Mouse (Mus musculus) mature B cell (primary cell): ENCODE results near the gene Map7d1.

Source experiments
- in situ Hi-C: fragments of 300-500 bp; cut with MboI; formaldehyde crosslinking; loops from 2 replicates; pipeline ENCODE4 v1.14.3; 2019

Gene Map7d1

DNA sequence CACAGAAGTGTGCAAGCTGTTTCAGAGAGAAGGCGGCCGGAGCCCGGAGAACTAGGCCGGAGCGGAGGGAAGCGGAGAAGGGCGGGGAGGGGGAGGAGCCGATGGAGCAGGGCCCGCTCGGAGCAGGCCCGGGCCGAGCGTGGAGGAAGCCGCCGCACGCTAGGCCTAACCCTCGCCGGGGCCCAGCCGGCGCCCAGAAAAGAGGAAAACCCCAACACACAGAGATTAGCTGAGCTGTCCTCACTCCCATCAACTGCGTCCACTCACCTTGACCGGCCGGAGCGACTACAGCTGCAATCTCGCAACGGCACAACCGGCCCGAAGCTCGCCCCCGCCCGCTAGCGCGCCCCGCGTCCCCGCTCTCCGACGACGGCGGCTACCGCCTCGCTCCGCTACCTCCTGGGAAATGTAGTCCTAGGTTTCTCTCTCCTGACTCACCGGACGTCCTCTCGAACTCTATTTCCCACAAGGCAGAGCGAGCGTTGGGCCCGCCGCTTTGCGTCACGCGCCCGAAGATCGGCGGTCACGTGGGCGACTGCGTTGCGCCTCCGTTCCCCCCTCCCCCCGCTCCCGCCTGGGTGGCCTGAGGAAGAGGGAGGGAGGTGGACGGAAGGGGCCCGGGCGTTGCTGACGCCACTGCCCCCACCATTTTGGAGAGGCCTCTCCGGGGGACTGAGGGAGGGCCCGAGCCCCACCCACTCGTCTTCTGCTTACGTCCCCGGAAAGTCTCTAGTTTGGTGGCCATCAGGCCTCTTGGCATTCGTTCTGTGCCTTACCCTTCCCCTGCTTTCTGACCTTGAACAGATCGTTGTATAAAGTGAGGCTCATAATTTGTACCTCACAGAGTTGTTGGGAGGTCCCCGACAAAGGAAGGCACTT is 53.6 kb downstream of the Map7d1 start, which contains the start of gene Thrap3:
Gene Thrap3 (minus strand): TSS at position 458 of the 879 bp plus-strand sequence.
- in situ Hi-C loops = no loop called here

GRCm38 (mm10) chr4:126201514-126202302 is 54.4 kb downstream of the Map7d1 start:
- in situ Hi-C loops = no loop called here

GRCm38 (mm10) chr4:126200656-126201055 is 55.5 kb downstream of the Map7d1 start:
- in situ Hi-C loops = no loop called here

GRCm38 (mm10) chr4:126200036-126200435 is 56.1 kb downstream of the Map7d1 start:
- in situ Hi-C loops = no loop called here

DNA sequence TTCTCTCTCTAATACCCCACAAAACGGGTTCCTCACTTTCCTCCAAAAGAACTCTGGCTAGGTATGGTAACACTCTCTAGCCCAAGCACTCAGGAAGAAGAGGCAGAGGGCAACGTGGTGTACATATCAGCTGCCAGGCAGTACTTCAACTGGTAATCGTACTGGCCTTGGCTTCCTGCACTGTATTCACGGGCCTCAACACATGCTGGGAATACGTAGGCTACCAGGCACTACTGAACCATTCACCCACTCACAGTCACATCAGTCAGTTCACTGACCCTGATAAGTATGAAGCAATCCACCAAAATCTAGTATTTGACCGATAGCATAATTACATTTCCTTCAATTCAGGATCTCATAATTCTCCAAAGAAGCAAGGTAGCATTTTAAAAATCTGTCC is 56.6 kb downstream of the Map7d1 start:
- in situ Hi-C loops = no loop called here

GRCm38 (mm10) chr4:126197485-126197884 is 58.7 kb downstream of the Map7d1 start:
- in situ Hi-C loops = no loop called here

DNA sequence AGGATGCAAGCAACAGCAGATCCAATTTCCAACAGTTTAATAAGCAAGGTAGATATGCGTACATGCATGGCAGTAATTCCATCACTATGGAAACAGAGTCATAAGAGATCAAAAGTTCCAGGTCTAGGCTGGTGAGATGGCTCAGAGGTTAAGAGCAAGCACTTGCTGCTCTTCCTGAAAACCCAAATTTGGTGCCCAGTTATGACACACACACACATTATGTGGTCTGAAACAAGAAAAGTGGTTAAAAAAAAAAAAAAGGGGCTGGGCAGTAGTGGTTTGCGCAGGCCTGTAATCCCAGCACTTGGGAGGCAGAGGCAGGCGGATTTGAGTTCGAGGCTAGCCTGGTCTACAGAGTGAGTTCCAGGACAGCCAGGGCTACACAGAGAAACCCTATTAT is 61.2 kb downstream of the Map7d1 start:
- in situ Hi-C loops = no loop called here

DNA sequence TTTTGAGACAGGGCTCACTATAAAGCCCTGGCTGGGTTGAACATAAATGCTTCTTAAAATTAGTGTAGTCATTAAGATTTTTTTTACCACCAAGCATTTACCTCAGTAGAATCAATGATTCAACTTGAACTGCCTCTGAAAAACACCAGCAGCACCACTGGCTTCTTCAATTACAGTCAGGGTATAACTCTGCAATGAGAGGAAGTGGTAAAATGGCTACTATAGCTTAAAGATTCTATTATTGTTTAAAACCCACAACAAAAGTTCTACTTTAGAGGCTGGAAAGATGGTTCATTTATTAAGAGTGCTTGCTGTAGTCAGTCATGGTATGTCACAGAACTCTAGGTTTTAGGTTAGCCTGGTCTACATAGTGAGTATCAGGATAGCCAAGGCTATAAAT is 61.9 kb downstream of the Map7d1 start:
- in situ Hi-C loops = no loop called here

GRCm38 (mm10) chr4:126190636-126191035 is 65.5 kb downstream of the Map7d1 start:
- in situ Hi-C loops = no loop called here

GRCm38 (mm10) chr4:126187096-126187495 is 69.0 kb downstream of the Map7d1 start:
- in situ Hi-C loops = no loop called here

DNA sequence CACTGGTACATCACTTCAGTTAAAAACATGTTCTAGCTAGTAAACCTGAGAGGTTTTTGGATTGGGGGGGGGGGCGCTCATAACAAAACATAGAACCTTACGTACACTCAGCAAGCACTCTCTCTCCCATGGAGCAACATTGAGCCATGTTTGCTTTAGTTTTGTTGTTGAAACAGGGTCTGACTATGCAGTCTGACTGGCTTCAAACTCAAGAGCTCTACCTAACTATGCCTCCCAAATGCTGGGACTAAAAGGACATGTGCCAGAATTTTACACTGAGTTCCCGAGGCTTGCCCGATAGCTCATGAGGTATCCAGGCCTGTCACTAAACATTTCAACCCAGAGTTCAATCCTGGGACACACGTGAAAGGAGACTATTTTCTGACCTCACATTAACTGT is 73.1 kb downstream of the Map7d1 start:
- in situ Hi-C loops = no loop called here
